Mouse (Mus musculus) cerebellum, adult 2 months (tissue): ENCODE results near the gene Zfp879.

Experiments used
- CTCF ChIP-seq: fragments of 200-500 bp; IDR thresholded peaks from 2 replicates; pipeline ENCODE4 v1.5.1; 2011; ENCODE audit warnings: low read depth, mild to moderate bottlenecking, control low read depth, low read length, moderate library complexity, borderline replicate concordance; ENCODE audit not compliant: insufficient read depth
- POLR2A ChIP-seq: fragments of 200-500 bp; IDR thresholded peaks from 2 replicates; pipeline ENCODE4 v1.6.1; 2011; ENCODE audit warnings: low read length, control low read depth, borderline replicate concordance; ENCODE audit not compliant: insufficient read depth

- TF ChIP-seq CTCF: no peak
- TF ChIP-seq POLR2A: no peak
These were observed 37.3 kb upstream of the Zfp879 start for GRCm38 (mm10) chr11:50878641-50879040.
